Mouse (Mus musculus) heart, postnatal 10 days (tissue): ENCODE measurements around the gene Slc35f2. TPM values are rescaled to one million over a fixed set of nuclear protein-coding genes. Genes with fewer than 3 reads are reported as not detected.
A peak's percentile ranks its signal among the peaks of the same experiment; 100 is the strongest.

Experiments
- DNase-seq, 2 experiments: peaks; one replicate each; pipeline ENCODE4 v3.0.0; 2021
- intact Hi-C: fragments of 180-260 bp; cut with DNase I; formaldehyde crosslinking; loops from one replicate; pipeline ENCODE4 v1.15.1; 2025
- total RNA-seq, 2 experiments: library from RNA; stranded (reverse); gene quantifications; 2 replicates each; pipeline ENCODE4 v1.2.3; 2021

Gene Slc35f2
- total RNA-seq, 2 experiments from 2014 or later: 0.29 TPM; not detected in 1

DNA sequence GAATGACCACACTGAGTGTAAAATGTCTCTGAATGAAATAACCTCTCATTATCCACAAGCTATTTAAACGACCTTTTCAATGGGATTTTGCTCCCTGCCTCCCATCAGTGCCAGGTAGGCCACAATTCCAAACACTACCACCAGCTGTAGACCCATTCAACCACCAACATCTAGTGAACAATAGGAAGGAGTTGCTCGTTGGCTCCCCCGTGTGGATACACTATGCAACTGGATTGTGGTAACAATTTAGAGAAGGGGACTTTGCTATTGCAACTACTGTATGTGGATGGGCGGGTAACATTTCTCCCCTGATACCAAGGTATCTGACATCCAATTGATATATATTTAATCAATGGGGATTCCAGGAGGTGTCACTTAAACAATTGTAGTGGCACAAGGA lies 47.4 kb downstream of the Slc35f2 start:
- peak; percentile 44 to 74 for DNase-seq
- intact Hi-C loops: loop anchor here (2.0 kb wide), 1 partner anchor 68 kb away; no protein-coding TSS in a partner anchor

DNA sequence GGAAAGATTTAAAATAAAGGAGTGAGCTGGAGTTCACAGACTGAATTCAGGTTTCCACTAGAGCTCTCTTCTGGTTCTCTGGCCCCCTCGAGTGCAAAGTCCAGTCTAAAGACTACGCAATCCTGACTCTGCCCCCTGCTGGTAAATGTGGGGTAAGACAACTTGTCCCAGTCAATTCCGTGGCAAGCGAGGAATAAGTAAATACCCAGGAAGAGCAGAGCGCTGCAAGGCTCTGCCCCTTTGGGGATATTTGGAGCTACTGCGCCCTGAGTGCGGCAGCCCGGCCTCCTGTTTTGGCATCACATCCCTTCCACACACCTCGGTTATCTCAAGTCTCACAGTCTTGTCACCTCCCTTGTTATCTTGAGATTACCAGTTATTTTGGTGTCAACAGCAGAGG lies 54.0 kb downstream of the Slc35f2 start:
- peak; percentile 5 to 18 for DNase-seq

DNA sequence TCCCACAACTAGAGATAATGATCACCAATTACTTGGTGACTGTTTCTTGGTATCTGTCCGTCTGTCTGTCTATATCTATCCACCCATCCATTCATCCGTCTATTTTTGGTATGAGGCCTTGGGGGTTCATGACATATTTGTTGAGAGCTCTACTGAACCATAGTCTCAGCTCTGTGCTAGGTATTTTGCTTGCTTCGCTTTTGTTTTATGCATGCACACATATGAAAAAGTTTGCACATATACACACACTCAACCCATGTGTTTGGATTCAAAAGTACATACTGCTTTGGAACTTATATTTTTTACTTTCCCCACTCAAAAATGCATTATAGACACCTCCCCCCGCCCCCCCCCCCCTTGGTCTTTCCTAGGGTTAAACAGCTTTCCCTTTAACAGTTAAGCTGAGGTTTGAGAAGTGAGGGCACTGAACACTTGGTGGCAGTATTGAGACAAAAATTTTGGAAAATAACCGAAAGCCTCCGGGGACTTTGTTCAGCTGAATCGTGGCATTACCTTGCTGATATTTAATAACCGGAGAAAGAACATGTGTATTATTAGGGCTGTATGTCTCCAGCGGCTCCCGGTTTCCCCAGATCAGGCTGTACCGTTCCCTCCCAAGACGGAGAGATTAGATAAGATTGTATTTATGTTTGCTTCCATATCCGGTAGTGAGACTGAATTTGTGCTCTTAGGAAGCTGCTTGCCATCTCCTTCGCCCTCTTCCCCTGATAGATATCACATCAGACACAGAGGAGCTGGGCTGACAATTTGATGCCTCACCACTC lies 57.9 kb downstream of the Slc35f2 start:
- peak; percentile 45 to 68 for DNase-seq
- intact Hi-C loops: loop anchor here (1.0 to 10.0 kb wide), 2 partner anchors 158 to 286 kb away; no protein-coding TSS in a partner anchor

More for the DNA sequence above, 54.0 kb downstream of the Slc35f2 start:
- intact Hi-C loops: loop anchor here (10.0 kb wide), 1 partner anchor 289 kb away; no protein-coding TSS in a partner anchor

DNA sequence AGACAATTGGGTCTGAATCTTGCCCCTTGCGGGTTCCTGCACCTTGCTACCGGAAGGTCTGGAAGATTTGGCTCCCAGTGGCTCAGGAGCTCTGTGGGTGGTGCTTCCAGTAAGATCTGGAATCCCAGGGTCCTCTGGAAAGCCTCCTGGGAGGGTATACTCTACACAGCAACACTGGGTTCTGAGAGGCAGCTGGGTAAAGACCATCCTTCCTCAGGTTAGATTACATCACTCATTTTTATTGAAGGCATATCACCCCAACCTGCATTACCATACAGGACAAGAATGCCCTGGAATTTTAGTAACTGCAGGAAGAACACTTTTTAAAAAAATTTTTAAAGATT lies 58.5 kb downstream of the Slc35f2 start:
- no peak for DNase-seq
- intact Hi-C loops: loop anchor here (1.0 to 10.0 kb wide), 2 partner anchors 157 to 285 kb away; no protein-coding TSS in a partner anchor

DNA sequence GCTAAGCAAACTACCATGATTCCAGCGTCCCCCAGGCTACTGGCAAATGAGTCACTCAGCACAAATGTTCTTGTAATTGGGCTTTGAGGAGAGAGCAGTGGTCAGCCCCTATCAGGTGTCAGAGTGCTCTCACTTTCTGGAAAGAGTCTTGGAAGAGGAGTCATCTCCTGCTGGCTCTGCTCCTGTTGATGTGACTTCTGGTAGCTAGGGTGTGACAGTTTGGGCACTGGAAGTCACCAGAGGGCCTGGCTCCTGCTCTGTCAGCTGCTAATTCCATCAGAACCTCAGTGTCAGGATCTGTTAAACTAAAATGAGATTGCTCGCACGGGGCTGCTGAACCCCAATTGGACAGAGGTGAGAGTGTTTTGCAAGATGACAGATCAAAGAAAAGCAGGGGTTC lies 63.7 kb downstream of the Slc35f2 start:
- DNase-seq: no peak
- intact Hi-C loops: no loop called here

DNA sequence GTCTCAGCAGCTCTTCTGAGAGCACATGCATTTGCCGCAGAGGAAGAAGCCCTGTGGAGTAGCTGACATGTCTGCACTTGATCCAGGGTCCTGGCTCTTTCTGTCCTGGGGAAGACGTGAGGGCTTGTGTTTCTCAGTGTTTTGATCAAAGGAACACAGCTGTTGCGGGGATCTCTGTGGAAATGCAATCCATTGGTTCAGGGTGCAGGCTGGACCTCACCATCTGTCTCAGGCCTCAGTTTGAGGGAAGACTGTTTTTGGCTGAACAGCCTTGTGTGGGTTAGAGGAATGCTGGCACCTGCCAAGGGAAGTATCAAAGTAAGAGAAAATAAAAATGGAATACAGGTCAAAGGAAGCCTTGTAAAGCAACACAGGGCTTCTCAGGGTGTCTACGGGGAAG lies 64.6 kb downstream of the Slc35f2 start:
- no peak for DNase-seq
- intact Hi-C loops: no loop called here

DNA sequence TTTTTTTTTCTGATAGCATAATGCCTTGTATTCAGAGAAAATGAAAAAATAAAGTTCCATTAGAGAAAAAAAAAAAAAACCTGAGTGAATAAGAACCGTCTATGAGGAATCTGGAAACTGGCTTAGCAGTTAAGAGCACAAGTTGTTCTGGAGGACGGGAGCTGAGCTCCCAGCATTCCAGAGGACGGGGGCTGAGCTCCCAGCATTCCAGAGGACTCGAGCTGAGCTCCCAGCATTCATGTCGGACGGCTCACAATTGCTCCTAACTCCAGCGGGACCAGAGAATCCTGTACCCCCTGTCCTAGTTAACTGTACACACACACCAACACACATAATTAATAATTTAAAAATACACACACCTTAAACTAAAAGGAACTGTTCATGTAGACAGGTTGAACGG lies 67.5 kb downstream of the Slc35f2 start:
- intact Hi-C loops: no loop called here
- DNase-seq: no peak

DNA sequence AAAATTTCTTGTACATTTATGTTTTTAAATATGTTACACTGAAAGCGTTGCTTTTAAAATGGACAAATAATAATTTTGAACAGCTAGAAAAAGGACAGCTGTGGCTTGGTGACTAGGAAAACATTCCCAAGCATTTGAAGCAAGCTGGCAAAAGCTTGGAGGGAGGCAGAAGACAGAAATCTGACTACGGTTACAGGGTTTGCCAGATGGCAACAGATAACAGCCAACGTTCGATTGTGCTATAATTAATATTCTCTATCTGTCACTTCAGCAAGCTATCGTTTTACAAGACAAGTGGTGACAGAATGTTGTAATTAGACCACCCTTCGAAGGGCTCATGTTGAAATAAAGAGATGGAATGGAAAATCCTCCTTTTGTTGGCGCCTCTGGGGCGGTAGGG lies 77.2 kb downstream of the Slc35f2 start:
- DNase-seq: no peak
- intact Hi-C loops: no loop called here

DNA sequence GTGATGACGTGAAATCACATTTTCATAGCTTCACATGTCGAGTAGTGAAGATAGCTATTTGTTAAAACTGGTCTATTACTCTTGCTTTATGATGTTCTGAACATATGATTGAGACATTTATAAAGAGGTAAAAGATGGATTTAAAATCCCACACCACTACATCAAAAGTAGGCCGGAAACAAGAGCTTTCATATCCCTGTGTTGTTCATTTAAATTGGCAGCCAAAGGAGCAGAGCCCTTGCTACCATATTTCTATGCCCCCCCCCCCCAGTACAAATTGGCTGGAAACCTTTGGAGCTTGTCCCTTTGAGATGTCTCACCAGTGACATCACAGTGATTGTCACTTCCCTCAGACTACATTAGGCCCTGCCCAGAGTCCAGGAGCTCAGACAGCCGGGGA lies 78.5 kb downstream of the Slc35f2 start, which contains the start of gene Sln:
Sln (plus strand) TSS at position 301 of the 400 bp plus-strand sequence.
- no peak for DNase-seq
- intact Hi-C loops: no loop called here

DNA sequence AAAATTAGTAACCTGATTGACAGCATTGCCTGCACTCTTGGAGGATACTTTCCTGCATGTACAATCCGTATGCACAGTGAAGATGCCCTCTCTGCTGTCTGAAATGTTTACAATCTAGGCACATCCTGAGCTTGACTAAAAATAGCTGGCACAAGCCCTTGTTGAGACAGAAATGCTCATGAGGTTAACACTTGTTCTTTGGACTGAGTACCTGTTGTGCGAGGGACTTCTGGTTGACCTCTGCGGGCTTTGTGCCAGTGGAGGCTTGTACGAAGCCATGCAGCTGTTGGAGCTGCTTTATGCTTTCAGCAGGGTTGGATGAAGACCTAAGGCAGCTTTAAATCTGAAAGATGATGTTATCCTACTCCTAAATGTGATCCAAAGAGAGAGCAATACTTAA lies 80.8 kb downstream of the Slc35f2 start:
- peak; percentile 30 to 37 for DNase-seq

DNA sequence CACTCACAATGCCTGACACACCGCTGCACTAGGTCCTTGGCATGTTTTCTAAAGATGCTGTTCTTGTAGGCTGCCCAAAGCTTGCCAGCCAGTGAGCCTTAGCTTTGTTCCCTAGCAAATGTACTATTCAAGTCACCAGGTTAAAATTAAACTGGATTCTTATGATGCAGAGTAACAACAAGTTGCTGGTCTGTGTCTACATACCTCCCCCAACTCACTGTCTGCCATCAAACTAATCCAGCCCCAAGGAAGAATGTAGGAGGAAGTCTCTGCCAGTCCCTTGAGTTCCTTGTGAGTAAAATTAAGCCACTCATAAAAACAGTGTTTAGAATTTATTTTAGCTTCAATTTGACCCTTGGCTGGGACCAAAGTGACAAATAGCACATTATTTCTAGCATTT lies 82.3 kb downstream of the Slc35f2 start:
- intact Hi-C loops: no loop called here
- DNase-seq: no peak

More for the DNA sequence above, 80.8 kb downstream of the Slc35f2 start:
- intact Hi-C loops: no loop called here

DNA sequence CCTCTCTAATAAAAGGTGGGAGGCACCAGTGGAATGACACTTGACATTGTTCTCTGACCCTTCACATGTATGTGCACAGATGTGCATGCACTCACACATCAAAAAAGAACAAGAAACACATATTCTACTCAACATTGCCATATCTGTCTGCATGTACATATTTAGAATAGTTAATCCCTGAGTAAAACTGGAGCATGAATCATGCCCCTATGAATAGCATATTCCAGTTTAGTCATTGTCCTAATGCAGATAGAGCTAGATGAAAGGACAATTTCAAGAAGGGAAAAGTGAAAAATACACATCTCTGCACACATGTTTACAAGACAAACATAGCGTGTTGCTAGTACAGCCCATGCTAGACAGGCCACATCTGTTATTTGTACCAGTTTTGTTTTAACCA lies 83.2 kb downstream of the Slc35f2 start:
- DNase-seq: no peak
- intact Hi-C loops: no loop called here

DNA sequence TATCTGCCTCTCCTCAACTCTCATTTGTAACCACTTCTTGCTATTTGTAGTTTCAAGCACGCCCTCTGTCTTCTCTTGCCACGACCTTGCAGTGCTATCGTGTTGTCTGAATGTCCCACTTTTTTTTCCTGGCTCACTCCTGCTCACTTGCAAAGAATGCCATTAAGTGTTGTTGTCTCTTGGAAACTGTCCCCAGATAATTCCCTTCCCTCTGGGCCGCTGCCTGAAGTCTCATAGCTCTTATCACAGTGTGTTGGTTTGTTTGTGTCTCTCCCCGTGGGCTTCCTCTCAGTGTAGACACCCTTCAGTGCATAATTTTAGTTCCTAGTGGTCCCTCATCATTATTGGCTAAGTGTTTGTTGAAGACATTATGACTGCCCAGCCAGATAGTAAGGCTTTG lies 86.5 kb downstream of the Slc35f2 start:
- DNase-seq: peak; percentile 16 to 30

More for the DNA sequence above, 86.5 kb downstream of the Slc35f2 start:
- intact Hi-C loops: no loop called here

Other genes with a start within 250 kb of the Slc35f2 start
- gene Atm, start 234.8 kb upstream of the Slc35f2 start, total RNA-seq: 10 to 100 TPM in 1 of 2 experiments, 1 to 10 TPM in 1; 10.0 to 13.2 TPM
- gene Npat, start 234.5 kb upstream of the Slc35f2 start, total RNA-seq: 10 to 100 TPM; 11.1 to 12.0 TPM
- gene Acat1, start 161.2 kb upstream of the Slc35f2 start, total RNA-seq: 100 to 1,000 TPM; 302 to 307 TPM
- 10 to 100 TPM; 46.1 to 49.2 TPM for gene Cul5, start 101.5 kb upstream of the Slc35f2 start, total RNA-seq
- gene Rab39, start 65.3 kb upstream of the Slc35f2 start, total RNA-seq: under 1 TPM; 0.07 to 0.12 TPM
- 10 to 100 TPM; 22.6 to 50.2 TPM for gene Sln, start 78.6 kb downstream of the Slc35f2 start, total RNA-seq
- gene Elmod1, start 203.8 kb downstream of the Slc35f2 start, total RNA-seq: under 1 TPM in 1 of 2 experiments, not detected in 1; 0.41 TPM